Mouse (Mus musculus): ENCODE data around the gene Pnpla7. TPM values are rescaled to one million over a fixed set of nuclear protein-coding genes. Genes with fewer than 3 reads are reported as not detected.

The Pnpla7 gene
- total and polyA plus RNA-seq, 3 experiments = 16.5 to 29.7 (median 22.4) TPM

DNA sequence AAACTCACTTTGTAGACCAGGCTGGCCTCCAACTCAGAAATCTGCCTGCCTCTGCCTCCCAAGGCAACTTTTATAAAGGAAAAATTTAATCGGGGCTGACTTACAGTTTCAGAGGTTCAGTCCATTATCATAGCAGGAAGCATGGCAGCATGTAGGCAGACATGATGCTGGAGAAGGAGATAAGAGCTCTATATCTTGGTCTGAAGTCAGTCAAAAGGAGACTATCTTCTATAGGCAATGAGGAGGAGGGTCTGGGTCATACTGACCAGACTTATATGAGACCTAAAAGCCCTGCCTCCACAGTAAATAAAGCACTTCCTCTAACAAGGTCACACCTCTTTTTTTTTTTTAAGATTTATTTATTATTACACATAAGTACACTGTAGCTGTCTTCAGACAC is 88.5 kb downstream of the Pnpla7 start:
- WGBS = 73% methylated on average over 1 of the region's 1 CpGs
- TF ChIP-seq POLR2A (IDR thresholded peaks at IDR 0.05; ENCODE audit: insufficient read depth, low read depth, low read length) = no peak
- TF ChIP-seq CTCF (IDR thresholded peaks at IDR 0.05) = no peak
- no peak for TF ChIP-seq EP300 (IDR thresholded peaks at IDR 0.05; ENCODE audit: insufficient read depth, low read depth, low read length)
- no peaks in the 10 kb centered on the region for H3K36me3 ChIP-seq (ENCODE audit: control insufficient read depth, insufficient read depth, low read length)
- H3K27me3 ChIP-seq (ENCODE audit: control insufficient read depth, insufficient read depth, low read length) = no peaks in the 10 kb centered on the region
- DNase-seq = no peak
- H3K79me2 ChIP-seq (replicated peaks; ENCODE audit: control insufficient read depth, insufficient read depth, low read length) = no peaks in the 10 kb centered on the region
- intact Hi-C loops (cut with DNase I) = no loop called here
- H3K27ac ChIP-seq = no peak overlapping the region
- no peak overlapping the region for H3K4me3 ChIP-seq
- no peaks in the 10 kb centered on the region for H3K4me1 ChIP-seq (ENCODE audit: control insufficient read depth, insufficient read depth, low read length)
- H3K9ac ChIP-seq (ENCODE audit: low read depth, low read length) = no peak overlapping the region

GRCm38 (mm10) chr2:25065537-25065936 is 89.7 kb downstream of the Pnpla7 start:
- intact Hi-C loops (cut with DNase I) = no loop called here
- TF ChIP-seq EP300 (IDR thresholded peaks at IDR 0.05; ENCODE audit: insufficient read depth, low read depth, low read length) (no peak), CTCF (IDR thresholded peaks at IDR 0.05) (no peak), POLR2A (IDR thresholded peaks at IDR 0.05; ENCODE audit: insufficient read depth, low read depth, low read length) (no peak)
- Histone ChIP-seq H3K79me2 (replicated peaks; ENCODE audit: control insufficient read depth, insufficient read depth, low read length) (no peaks in the 10 kb centered on the region), H3K27ac (no peak overlapping the region), H3K4me1 (ENCODE audit: control insufficient read depth, insufficient read depth, low read length) (no peaks in the 10 kb centered on the region), H3K27me3 (ENCODE audit: control insufficient read depth, insufficient read depth, low read length) (no peaks in the 10 kb centered on the region), H3K4me3 (no peak overlapping the region), H3K36me3 (ENCODE audit: control insufficient read depth, insufficient read depth, low read length) (no peaks in the 10 kb centered on the region), H3K9ac (ENCODE audit: low read depth, low read length) (no peak overlapping the region)
- no peak for DNase-seq

- no peak for DNase-seq
- TF ChIP-seq CTCF (IDR thresholded peaks at IDR 0.05) (no peak), EP300 (IDR thresholded peaks at IDR 0.05; ENCODE audit: insufficient read depth, low read depth, low read length) (no peak), POLR2A (IDR thresholded peaks at IDR 0.05; ENCODE audit: insufficient read depth, low read depth, low read length) (no peak)
- Histone ChIP-seq H3K27ac (no peak overlapping the region), H3K79me2 (replicated peaks; ENCODE audit: control insufficient read depth, insufficient read depth, low read length) (no peaks in the 10 kb centered on the region), H3K4me1 (ENCODE audit: control insufficient read depth, insufficient read depth, low read length) (no peaks in the 10 kb centered on the region), H3K27me3 (ENCODE audit: control insufficient read depth, insufficient read depth, low read length) (no peaks in the 10 kb centered on the region), H3K36me3 (ENCODE audit: control insufficient read depth, insufficient read depth, low read length) (no peaks in the 10 kb centered on the region), H3K9ac (ENCODE audit: low read depth, low read length) (no peak overlapping the region), H3K4me3 (no peak overlapping the region)
- 76% methylated on average over 4 of the region's 4 CpGs for WGBS
- intact Hi-C loops (cut with DNase I) = no loop called here
Observed at GRCm38 (mm10) chr2:25066552-25066951, 90.7 kb downstream of the Pnpla7 start.

DNA sequence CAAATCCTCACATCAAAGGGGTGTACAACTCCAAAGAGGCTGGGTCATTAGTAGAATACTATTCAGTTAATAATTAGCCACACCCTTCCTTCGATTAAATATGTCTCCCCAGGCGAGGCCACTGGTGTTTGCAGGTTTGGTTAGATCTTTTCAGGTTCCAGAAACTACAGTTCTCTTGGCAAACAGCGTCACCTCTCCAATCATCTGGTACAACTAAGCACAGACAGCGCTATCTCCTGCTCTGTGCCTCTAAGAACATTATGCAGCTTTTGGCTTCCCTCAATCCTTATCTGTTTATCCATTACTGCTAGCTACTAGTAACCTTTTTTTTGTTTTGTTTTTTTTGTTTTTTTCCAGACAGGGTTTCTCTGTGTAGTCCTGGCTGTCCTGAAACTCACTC is 93.7 kb downstream of the Pnpla7 start:
- Histone ChIP-seq H3K27ac (no peak overlapping the region), H3K4me1 (ENCODE audit: control insufficient read depth, insufficient read depth, low read length) (no peaks in the 10 kb centered on the region), H3K9ac (ENCODE audit: low read depth, low read length) (no peak overlapping the region), H3K79me2 (replicated peaks; ENCODE audit: control insufficient read depth, insufficient read depth, low read length) (no peaks in the 10 kb centered on the region), H3K27me3 (ENCODE audit: control insufficient read depth, insufficient read depth, low read length) (no peaks in the 10 kb centered on the region), H3K36me3 (ENCODE audit: control insufficient read depth, insufficient read depth, low read length) (no peaks in the 10 kb centered on the region), H3K4me3 (no peak overlapping the region)
- intact Hi-C loops (cut with DNase I) = no loop called here
- 73% methylated on average over 4 of the region's 4 CpGs for WGBS
- DNase-seq = no peak
- TF ChIP-seq POLR2A (IDR thresholded peaks at IDR 0.05; ENCODE audit: insufficient read depth, low read depth, low read length) (no peak), EP300 (IDR thresholded peaks at IDR 0.05; ENCODE audit: insufficient read depth, low read depth, low read length) (no peak), CTCF (IDR thresholded peaks at IDR 0.05) (no peak)

- Histone ChIP-seq H3K36me3 (ENCODE audit: control insufficient read depth, insufficient read depth, low read length) (no peaks in the 10 kb centered on the region), H3K4me3 (no peak overlapping the region), H3K79me2 (replicated peaks; ENCODE audit: control insufficient read depth, insufficient read depth, low read length) (no peaks in the 10 kb centered on the region), H3K9ac (ENCODE audit: low read depth, low read length) (no peak overlapping the region), H3K27me3 (ENCODE audit: control insufficient read depth, insufficient read depth, low read length) (no peaks in the 10 kb centered on the region), H3K4me1 (ENCODE audit: control insufficient read depth, insufficient read depth, low read length) (no peaks in the 10 kb centered on the region), H3K27ac (no peak overlapping the region)
- intact Hi-C loops (cut with DNase I) = no loop called here
- 90% methylated on average over 4 of the region's 4 CpGs for WGBS
- DNase-seq = no peak
- TF ChIP-seq EP300 (IDR thresholded peaks at IDR 0.05; ENCODE audit: insufficient read depth, low read depth, low read length) (no peak), POLR2A (IDR thresholded peaks at IDR 0.05; ENCODE audit: insufficient read depth, low read depth, low read length) (no peak), CTCF (IDR thresholded peaks at IDR 0.05) (peak; percentile 21)
Observed at GRCm38 (mm10) chr2:25072398-25072797, 96.6 kb downstream of the Pnpla7 start.

- TF ChIP-seq CTCF (IDR thresholded peaks at IDR 0.05) (no peak), POLR2A (IDR thresholded peaks at IDR 0.05; ENCODE audit: insufficient read depth, low read depth, low read length) (no peak)
- Histone ChIP-seq H3K4me3 (no peak overlapping the region), H3K36me3 (ENCODE audit: control insufficient read depth, insufficient read depth, low read length) (no peaks in the 10 kb centered on the region), H3K9ac (ENCODE audit: low read depth, low read length) (no peak overlapping the region), H3K27me3 (ENCODE audit: control insufficient read depth, insufficient read depth, low read length) (no peaks in the 10 kb centered on the region), H3K79me2 (replicated peaks; ENCODE audit: control insufficient read depth, insufficient read depth, low read length) (no peaks in the 10 kb centered on the region), H3K27ac (no peak overlapping the region), H3K4me1 (ENCODE audit: control insufficient read depth, insufficient read depth, low read length) (no peaks in the 10 kb centered on the region)
- peak in 1 of 2 experiments; percentile 12 for DNase-seq
- intact Hi-C loops (cut with DNase I) = no loop called here
- 65% methylated on average over 4 of the region's 4 CpGs for WGBS
Observed at GRCm38 (mm10) chr2:25075506-25075905, 99.7 kb downstream of the Pnpla7 start.

Data from heart, adult 2 months (tissue).